Mouse (Mus musculus): Measurements from ENCODE around the gene Igfbp1.

DNA sequence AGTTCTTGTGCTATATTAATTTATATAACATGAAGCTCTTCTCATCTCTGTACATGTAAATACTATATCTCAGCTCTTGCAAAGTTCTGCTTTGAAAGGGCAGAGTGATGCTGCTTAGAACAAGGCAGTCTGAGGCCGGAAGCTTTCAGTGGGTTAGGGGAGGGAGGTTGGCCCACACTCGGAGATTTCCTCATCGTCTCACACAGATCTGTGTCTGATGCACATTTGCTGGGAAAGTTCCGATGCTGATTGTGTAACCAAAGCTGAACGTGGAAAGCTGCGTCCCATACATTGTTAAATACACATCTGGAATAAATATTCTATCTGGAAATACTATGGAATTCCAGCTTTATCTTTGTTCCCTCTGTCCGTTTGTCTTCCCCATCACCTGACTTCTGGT, 4.6 kb downstream of the Igfbp1 start:
- TF ChIP-seq EP300 (IDR thresholded peaks at IDR 0.05; ENCODE audit: low read depth) (0 out of 2 replicates have a peak, but pooled peaks have one; percentile 7), CTCF (IDR thresholded peaks at IDR 0.05; ENCODE audit: low read depth) (no peak)

Data from liver, postnatal 0 days (tissue).